Mouse (Mus musculus) hindbrain, postnatal 0 days (tissue): Measurements from ENCODE around the gene Mrps18b. TPM values are rescaled to one million over a fixed set of nuclear protein-coding genes. Genes with fewer than 3 reads are reported as not detected.
A peak's percentile ranks its signal among the peaks of the same experiment; 100 is the strongest.

Experiments used
- ATAC-seq: fragments of 200-750 bp; cut with Nextera tagmentation; 2 replicates; pipeline ENCODE4 v1.8.0; 2017; ENCODE audit warnings: mild to moderate bottlenecking, moderate TSS enrichment, moderate library complexity
- DNase-seq: peaks from one replicate; pipeline ENCODE4 v3.0.0-alpha.2; 2015; ENCODE audit warnings: low spot score
- H3K27ac ChIP-seq: fragments of 300-500 bp; sonication (generic); 2 replicates; pipeline ENCODE4 v1.5.1; 2014; ENCODE audit warnings: mild to moderate bottlenecking
- H3K27me3 ChIP-seq: fragments of 300-500 bp; sonication (generic); 2 replicates; pipeline ENCODE4 v1.6.1; 2014; ENCODE audit warnings: low read length, mixed read lengths; ENCODE audit not compliant: insufficient read depth
- H3K36me3 ChIP-seq: fragments of 300-500 bp; sonication (generic); 2 replicates; pipeline ENCODE4 v1.6.1; 2014; ENCODE audit warnings: low read length, mixed read lengths; ENCODE audit not compliant: insufficient read depth
- H3K4me1 ChIP-seq: fragments of 300-500 bp; sonication (generic); 2 replicates; pipeline ENCODE4 v1.6.1; 2014; ENCODE audit warnings: antibody characterized with exemption, low read length, mixed read lengths; ENCODE audit not compliant: insufficient read depth
- H3K4me2 ChIP-seq: fragments of 300-500 bp; sonication (generic); 2 replicates; pipeline ENCODE4 v1.6.1; 2014; ENCODE audit warnings: low read depth, mild to moderate bottlenecking, low read length, moderate library complexity, mixed read lengths
- H3K4me3 ChIP-seq: fragments of 300-500 bp; sonication (generic); 2 replicates; pipeline ENCODE4 v1.5.1; 2014; ENCODE audit warnings: low read length
- H3K9ac ChIP-seq: fragments of 300-500 bp; sonication (generic); replicated peaks from 2 replicates; pipeline ENCODE4 v1.6.1; 2014; ENCODE audit warnings: mild to moderate bottlenecking, low read length, moderate library complexity, mixed read lengths
- H3K9me3 ChIP-seq: fragments of 300-500 bp; sonication (generic); 2 replicates; pipeline ENCODE4 v1.6.1; 2016; ENCODE audit warnings: low read length, mixed read lengths
- CTCF ChIP-seq: IDR thresholded peaks from 2 replicates; pipeline ENCODE4 v1.5.1; 2016; ENCODE audit warnings: antibody characterized with exemption, control low read depth, low read depth
- WGBS: fragments of 180-500 bp; shearing (Covaris S2); extraction: QIAGEN DNeasy Blood & Tissue Kit; methylation state at CpG from one replicate; pipeline ENCODE4 v1.1.7; 2014; 5-methylcytosine and 5-hydroxymethylcytosine counted together
- microRNA counts: library from miRNA; unstranded; fragments of <30 nt; microRNA quantifications from one replicate; lab custom pipeline; 2015
- microRNA-seq, 2 experiments: library from miRNA; unstranded; fragments of <30 nt; microRNA quantifications; one replicate each; pipeline ENCODE4; 2016
- polyA plus RNA-seq: library from polyadenylated mRNA; unstranded; fragments of >200 nt; fragmentation: Nextera tagmentation; extraction: Ambion mirVana; gene quantifications from 2 replicates; pipeline ENCODE4 v1.2.1, GENCODE M21; 2015
- total RNA-seq: library from RNA; depleted of rRNA; stranded (reverse); fragments of >200 nt; gene quantifications from 2 replicates; pipeline ENCODE4 v1.2.3, GENCODE M21; 2014; rRNA removed

The Mrps18b gene
- total and polyA plus RNA-seq, 2 experiments from 2014 or later, result 42.9 to 72.2 TPM

DNA sequence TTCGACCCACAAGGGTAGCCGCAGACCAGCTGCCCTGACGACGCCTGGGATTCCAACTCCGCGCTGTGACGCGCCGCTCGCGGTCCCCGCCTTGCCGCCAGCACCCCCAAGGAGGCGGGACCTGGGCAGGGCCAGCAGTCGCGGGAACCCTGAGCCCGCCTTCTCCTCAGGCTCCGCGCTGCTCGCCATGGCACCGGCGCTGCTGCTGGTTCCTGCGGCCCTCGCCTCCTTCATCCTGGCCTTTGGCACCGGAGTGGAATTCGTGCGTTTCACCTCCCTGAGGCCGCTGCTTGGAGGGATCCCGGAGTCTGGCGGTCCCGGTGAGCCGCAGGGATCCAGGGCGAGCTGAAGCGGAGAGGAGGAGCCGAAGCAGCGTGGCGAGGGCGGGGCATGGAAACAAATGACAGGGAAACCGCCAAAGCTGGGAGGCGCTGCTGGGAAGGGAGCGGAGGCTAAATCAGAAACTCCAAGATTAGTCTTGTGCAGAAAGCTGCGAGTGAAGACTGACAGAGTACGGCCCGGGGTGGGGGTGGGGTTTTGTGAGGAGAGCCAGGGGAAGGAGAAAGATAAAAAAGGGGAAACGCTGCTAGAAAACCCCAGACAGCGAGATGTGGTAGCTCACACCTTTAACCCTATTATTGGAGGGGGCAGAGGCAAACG is 54.9 kb downstream of the Mrps18b start, which contains the start of gene Nrm:
TSS of gene Nrm (plus strand) at position 121 of the 660 bp plus-strand sequence.
- Histone ChIP-seq H3K9ac (peak within 1 kb of the TSS; percentile 57), H3K9me3 (no peaks in the 10 kb centered on the region), H3K36me3 (peaks cover 12% of the 10 kb centered on the region; the same call in 1 of the 2 replicates), H3K4me1 (no peaks in the 10 kb centered on the region; the same call in 1 of the 2 replicates), H3K27me3 (no peaks in the 10 kb centered on the region), H3K27ac (peak within 1 kb of the TSS; percentile 90), H3K4me2 (peak within 1 kb of the TSS; percentile 62), H3K4me3 (peak within 1 kb of the TSS; percentile 62)
- TF ChIP-seq CTCF, result peak; percentile 65
- under 1% methylated on average over 47 of the region's 47 CpGs for WGBS
- ATAC-seq (peak; percentile 93), DNase-seq (peak; percentile 93)

GRCm38 (mm10) chr17:35860831-35861197 is 55.4 kb downstream of the Mrps18b start:
- H3K27ac ChIP-seq, result peak overlapping the region; percentile 90
- ATAC-seq, result no peak
- H3K36me3 ChIP-seq, result peaks cover 12% of the 10 kb centered on the region; the same call in 1 of the 2 replicates
- H3K4me2 ChIP-seq, result peak overlapping the region; percentile 62
- no peaks in the 10 kb centered on the region for H3K27me3 ChIP-seq
- WGBS, result 2% methylated on average over 12 of the region's 12 CpGs
- H3K4me1 ChIP-seq, result no peaks in the 10 kb centered on the region; the same call in 1 of the 2 replicates
- DNase-seq, result no peak
- peak overlapping the region; percentile 62 for H3K4me3 ChIP-seq
- no peak for TF ChIP-seq CTCF
- H3K9ac ChIP-seq, result peak overlapping the region; percentile 57
- H3K9me3 ChIP-seq, result no peaks in the 10 kb centered on the region

MicroRNA genes within 50 kb of the gene (microRNA counts, 519-probe panel; counts per million panel counts)
- 948 counts per million, percentile 11 among the panel's probes with 10 or more counts for microRNA mmu-miR-1894-3p (lab: Ali Mortazavi, UCI)
- not detected for microRNA mmu-miR-1894-5p (lab: Ali Mortazavi, UCI)
- not detected for microRNA mmu-miR-877 (lab: Ali Mortazavi, UCI)

Small RNA genes within 50 kb of the gene (microRNA-seq; reads per million reads assigned to microRNA genes)
- gene Gm28033, result 0 to 0.18 reads per million in 2 experiments
- 0 to 0.36 reads per million in 2 experiments for gene Mir1894
- gene Mir877, result 106 to 119 reads per million in 2 experiments

Other genes starting within 250 kb of the Mrps18b start
- gene Vars2, start 248.8 kb downstream of the Mrps18b start, total RNA-seq, result 37.3 and 46.8 TPM in 2 replicates
- 12.6 and 14.8 TPM in 2 replicates for gene Vars2, start 248.8 kb downstream of the Mrps18b start, polyA plus RNA-seq
- 26.1 and 27.2 TPM in 2 replicates for gene Gtf2h4, start 242.7 kb downstream of the Mrps18b start, total RNA-seq
- 18.6 and 21.3 TPM in 2 replicates for gene Gtf2h4, start 242.7 kb downstream of the Mrps18b start, polyA plus RNA-seq
- 108 and 139 TPM in 2 replicates for gene Ddr1, start 211.8 kb downstream of the Mrps18b start, total RNA-seq
- gene Ddr1, start 211.8 kb downstream of the Mrps18b start, polyA plus RNA-seq, result 63.3 and 66.3 TPM in 2 replicates
- gene Ier3, start 94.7 kb downstream of the Mrps18b start, total RNA-seq, result 13.7 and 19.4 TPM in 2 replicates
- gene Ier3, start 94.7 kb downstream of the Mrps18b start, polyA plus RNA-seq, result 18.3 and 19.4 TPM in 2 replicates
- gene Flot1, start 93.2 kb downstream of the Mrps18b start, total RNA-seq, result 94.1 and 142 TPM in 2 replicates
- 162 TPM in 2 replicates for gene Flot1, start 93.2 kb downstream of the Mrps18b start, polyA plus RNA-seq
- 3,311 and 3,326 TPM in 2 replicates for gene Tubb5, start 78.1 kb downstream of the Mrps18b start, total RNA-seq
- gene Tubb5, start 78.1 kb downstream of the Mrps18b start, polyA plus RNA-seq, result 1,502 and 1,606 TPM in 2 replicates
- gene Mdc1, start 74.9 kb downstream of the Mrps18b start, total RNA-seq, result 14.7 and 26.7 TPM in 2 replicates
- gene Mdc1, start 74.9 kb downstream of the Mrps18b start, polyA plus RNA-seq, result 3.9 and 4.1 TPM in 2 replicates
- 14.7 and 27.2 TPM in 2 replicates for gene Nrm, start 55.1 kb downstream of the Mrps18b start, total RNA-seq
- gene Nrm, start 55.1 kb downstream of the Mrps18b start, polyA plus RNA-seq, result 24.6 and 25.7 TPM in 2 replicates
- gene Ppp1r18, start 50.8 kb downstream of the Mrps18b start, total RNA-seq, result 32.0 and 34.3 TPM in 2 replicates
- 18.4 and 19.3 TPM in 2 replicates for gene Ppp1r18, start 50.8 kb downstream of the Mrps18b start, polyA plus RNA-seq
- gene Dhx16, start 36.6 kb downstream of the Mrps18b start, total RNA-seq, result 31.3 and 33.2 TPM in 2 replicates
- 22.9 and 23.1 TPM in 2 replicates for gene Dhx16, start 36.6 kb downstream of the Mrps18b start, polyA plus RNA-seq
- gene 2310061I04Rik, start 19.0 kb downstream of the Mrps18b start, total RNA-seq, result 39.8 and 49.2 TPM in 2 replicates
- gene 2310061I04Rik, start 19.0 kb downstream of the Mrps18b start, polyA plus RNA-seq, result 69.0 and 74.3 TPM in 2 replicates
- 163 and 169 TPM in 2 replicates for gene Atat1, start 6.3 kb downstream of the Mrps18b start, total RNA-seq
- 222 and 225 TPM in 2 replicates for gene Atat1, start 6.3 kb downstream of the Mrps18b start, polyA plus RNA-seq
- gene Ppp1r10, start within 50 bp of the Mrps18b start, total RNA-seq, result 37.5 and 44.0 TPM in 2 replicates
- 20.3 and 22.5 TPM in 2 replicates for gene Ppp1r10, start within 50 bp of the Mrps18b start, polyA plus RNA-seq
- gene Abcf1, start 53.4 kb upstream of the Mrps18b start, total RNA-seq, result 47.7 and 57.3 TPM in 2 replicates
- 94.5 and 99.4 TPM in 2 replicates for gene Abcf1, start 53.4 kb upstream of the Mrps18b start, polyA plus RNA-seq
- gene Gnl1, start 63.5 kb upstream of the Mrps18b start, total RNA-seq, result 101 and 106 TPM in 2 replicates
- 75.8 and 76.2 TPM in 2 replicates for gene Gnl1, start 63.5 kb upstream of the Mrps18b start, polyA plus RNA-seq
- 39.9 and 46.7 TPM in 2 replicates for gene Prr3, start 63.8 kb upstream of the Mrps18b start, total RNA-seq
- gene Prr3, start 63.8 kb upstream of the Mrps18b start, polyA plus RNA-seq, result 72.7 and 81.9 TPM in 2 replicates
- 0.10 and 0.11 TPM in 2 replicates for gene H2-T24, start 104.2 kb upstream of the Mrps18b start, total RNA-seq
- gene H2-T24, start 104.2 kb upstream of the Mrps18b start, polyA plus RNA-seq, result 7.1 and 7.7 TPM in 2 replicates
- 6.6 and 7.3 TPM in 2 replicates for gene H2-T23, start 116.5 kb upstream of the Mrps18b start, total RNA-seq
- 8.8 and 9.4 TPM in 2 replicates for gene H2-T23, start 116.5 kb upstream of the Mrps18b start, polyA plus RNA-seq
- gene H2-T22, start 126.4 kb upstream of the Mrps18b start, total RNA-seq, result 10.0 and 15.4 TPM in 2 replicates
- 9.1 and 11.8 TPM in 2 replicates for gene H2-T22, start 126.4 kb upstream of the Mrps18b start, polyA plus RNA-seq
- gene Gm6034, start 126.6 kb upstream of the Mrps18b start, total RNA-seq, result not detected in 2 replicates
- gene Gm6034, start 126.6 kb upstream of the Mrps18b start, polyA plus RNA-seq, result not detected in 2 replicates
- not detected in 2 replicates for gene Gm11127, start 142.0 kb upstream of the Mrps18b start, total RNA-seq
- gene Gm11127, start 142.0 kb upstream of the Mrps18b start, polyA plus RNA-seq, result not detected in 2 replicates
- not detected in 2 replicates for gene Gm19684, start 205.3 kb upstream of the Mrps18b start, total RNA-seq
- gene Gm19684, start 205.3 kb upstream of the Mrps18b start, polyA plus RNA-seq, result not detected in 2 replicates
- gene Gm7030, start 213.0 kb upstream of the Mrps18b start, total RNA-seq, result not detected in 2 replicates
- not detected in 2 replicates for gene Gm7030, start 213.0 kb upstream of the Mrps18b start, polyA plus RNA-seq